Mouse (Mus musculus) spleen, embryonic (tissue): ENCODE results near the gene Paqr7.

ENCODE experiments used
- CTCF ChIA-PET: fragments of 350-600 bp; sonication (Branson Sonifier 250); formaldehyde crosslinking; loops from one replicate; lab custom pipeline; 2022; lab: Charles Lee

The Paqr7 gene

GRCm38 (mm10) chr4:134496595-134497210 lies at the start of gene Paqr7:
Gene Paqr7, plus strand, starts transcription at chr4:134496697.
- CTCF ChIA-PET = interaction anchor here (0.6 to 0.7 kb wide), 3 partner anchors 12 to 304 kb away, joined by 3 to 5 read pairs (median 4); no protein-coding TSS in a partner anchor

GRCm38 (mm10) chr4:134447966-134448365 lies 48.5 kb upstream of the Paqr7 start:
- CTCF ChIA-PET = no interaction called here

DNA sequence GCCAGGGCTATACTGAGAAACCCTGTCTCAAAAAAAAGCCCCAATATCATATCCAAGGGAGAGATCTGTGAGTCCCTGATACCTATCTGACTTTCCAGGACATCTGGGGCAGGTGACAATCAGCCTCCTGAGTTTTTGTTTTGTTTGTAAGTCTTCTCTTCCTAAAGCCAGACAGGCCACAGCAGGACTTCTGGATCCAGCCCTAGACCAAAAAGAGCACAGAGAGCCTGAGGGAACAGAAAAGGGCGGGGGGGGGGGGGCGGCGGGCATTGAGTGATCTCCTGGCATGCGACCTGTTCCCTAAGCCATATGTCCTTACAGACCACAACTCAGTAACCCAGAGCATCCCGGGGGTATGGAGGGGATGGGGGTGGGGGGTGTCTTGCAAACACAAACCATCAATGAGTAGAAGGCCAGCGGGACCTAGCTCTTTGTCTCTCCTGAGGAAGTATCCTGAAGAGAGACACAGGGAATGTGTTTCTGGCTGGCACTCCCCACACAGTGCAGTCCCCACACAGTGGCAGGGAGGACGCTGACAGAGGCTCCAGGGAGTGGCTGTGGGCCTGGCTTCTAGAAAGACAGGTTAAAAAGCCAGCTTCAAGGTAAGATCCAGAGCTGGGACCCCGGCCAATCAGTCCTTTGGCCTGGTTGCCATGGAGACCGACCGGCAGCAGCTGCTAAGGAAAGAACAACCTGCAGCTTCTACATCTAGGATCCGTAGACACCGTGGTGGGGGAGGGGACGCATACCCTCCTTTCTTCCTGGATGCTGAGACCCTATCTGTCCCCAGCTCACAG lies 46.7 kb upstream of the Paqr7 start:
- CTCF ChIA-PET = interaction anchor here (0.6 kb wide), 1 partner anchor 8 kb away, joined by 3 read pairs; no protein-coding TSS in a partner anchor

DNA sequence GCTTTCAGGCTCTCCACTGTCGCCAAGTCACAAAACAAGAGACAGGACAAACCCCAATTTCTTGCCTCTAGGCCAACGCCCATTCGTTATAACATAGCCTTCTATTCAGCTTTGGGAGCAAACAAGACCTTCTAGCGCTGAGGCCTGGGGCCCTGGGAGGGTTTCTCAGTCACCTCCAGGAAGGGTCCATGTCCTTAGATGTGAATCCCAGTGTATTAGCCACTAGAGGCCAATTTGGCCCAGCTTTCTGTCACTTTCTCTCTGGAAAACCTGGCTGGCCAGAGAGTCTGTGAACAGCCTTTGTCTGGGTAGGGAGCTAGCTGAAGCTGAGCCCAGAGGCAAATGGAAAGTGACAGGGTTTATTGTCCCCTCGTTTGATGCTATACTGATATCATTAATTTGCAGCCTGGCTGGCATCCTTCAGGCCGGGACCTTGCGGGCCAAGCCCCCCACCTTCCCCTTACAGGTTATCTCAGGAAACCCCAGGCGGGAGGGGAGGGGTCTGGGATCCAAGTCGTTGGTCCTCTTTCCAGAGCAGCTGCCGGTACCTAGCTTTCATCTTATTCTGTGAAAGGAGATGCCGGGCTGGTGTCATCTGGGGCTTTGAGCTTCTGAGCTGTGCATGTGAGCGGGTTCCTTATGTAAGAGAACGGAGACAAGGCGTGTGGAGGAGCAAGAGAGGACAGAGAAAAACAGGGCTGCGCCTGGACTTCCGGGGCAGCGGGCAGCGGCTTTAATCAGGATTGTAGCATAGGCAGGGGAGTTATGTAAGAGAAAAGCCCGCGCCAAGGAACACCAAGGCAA lies 45.9 kb upstream of the Paqr7 start:
- CTCF ChIA-PET = no interaction called here

DNA sequence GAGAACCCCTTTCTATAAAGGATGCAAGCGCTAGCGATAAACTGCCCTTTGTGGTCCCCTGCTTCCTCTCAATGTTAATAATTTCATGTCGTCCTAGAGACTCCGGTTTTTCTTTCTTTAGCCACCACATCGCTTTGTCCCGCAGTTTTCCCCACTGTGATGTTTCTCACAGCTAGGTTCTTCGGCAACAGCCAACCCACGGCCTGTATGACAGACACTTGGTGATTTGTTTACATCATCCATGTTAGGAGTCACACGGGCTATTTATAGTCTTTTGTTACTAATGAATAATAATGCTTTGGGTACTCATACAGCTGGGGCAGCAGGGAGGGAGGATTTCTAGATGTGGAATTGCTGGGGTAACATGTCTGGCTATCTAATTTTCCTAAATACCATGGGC lies 45.0 kb upstream of the Paqr7 start:
- CTCF ChIA-PET = interaction anchor here (0.5 to 0.6 kb wide), 2 partner anchors 51 to 1857 kb away, joined by 3 read pairs; no protein-coding TSS in a partner anchor

DNA sequence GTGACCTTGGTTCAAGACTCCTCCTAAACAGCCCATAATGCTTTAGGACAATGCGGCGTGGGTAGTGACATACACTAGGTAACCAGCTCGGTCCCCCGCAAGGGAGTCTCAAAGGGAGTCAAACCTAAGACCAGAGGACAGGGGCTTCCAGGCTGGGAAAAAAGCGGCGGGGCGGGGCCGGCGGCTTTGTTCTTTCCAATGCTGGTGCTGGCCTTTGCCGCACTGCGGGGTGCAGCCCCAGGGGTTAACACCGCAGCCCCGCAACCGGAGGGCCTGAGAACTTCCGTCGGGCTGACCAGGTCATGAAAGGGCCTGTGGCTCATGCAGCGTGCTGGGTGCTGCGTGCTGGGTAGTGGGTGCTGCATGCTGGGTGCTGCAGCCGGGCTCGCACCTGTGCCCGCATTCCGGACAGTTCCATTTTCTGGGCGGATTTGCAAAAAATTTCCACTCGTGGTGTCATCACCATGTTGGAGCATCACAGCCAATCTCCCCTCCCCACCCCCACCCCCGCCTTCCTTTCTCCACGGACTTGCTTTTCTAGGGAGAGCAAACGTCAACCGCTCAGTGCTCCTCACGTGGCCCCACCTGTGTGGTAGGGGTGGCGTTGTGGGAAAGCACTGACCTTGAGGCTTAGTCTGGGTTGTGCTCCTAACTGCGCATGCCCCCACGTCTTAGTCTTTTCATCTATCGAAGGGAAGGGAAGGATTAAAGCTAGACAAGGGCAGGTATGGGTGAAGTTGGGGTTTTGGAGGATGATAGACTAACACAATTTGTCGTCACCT lies 42.7 kb upstream of the Paqr7 start:
- CTCF ChIA-PET = no interaction called here

DNA sequence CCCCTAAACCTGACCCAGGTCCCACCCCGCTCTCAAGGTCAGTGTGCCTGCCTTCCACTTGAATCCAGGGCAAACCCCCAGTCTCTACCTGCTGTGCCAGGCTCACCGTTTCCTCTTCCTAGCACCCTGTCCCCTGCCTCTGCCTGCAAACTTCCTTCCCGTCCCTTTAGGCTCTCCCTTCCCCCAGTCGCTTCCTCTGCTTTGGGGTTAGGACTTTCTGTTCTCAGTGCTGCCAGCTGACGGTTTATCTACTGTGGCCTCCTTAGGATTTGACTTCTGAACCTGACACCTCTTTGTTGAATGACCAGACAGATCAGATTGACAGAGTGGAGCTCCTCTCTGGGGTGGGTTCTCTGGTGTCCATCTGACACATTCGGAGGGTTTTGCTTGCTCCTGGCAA lies 41.2 kb upstream of the Paqr7 start:
- CTCF ChIA-PET = no interaction called here

GRCm38 (mm10) chr4:134457130-134457825 lies 39.2 kb upstream of the Paqr7 start:
- CTCF ChIA-PET = no interaction called here

DNA sequence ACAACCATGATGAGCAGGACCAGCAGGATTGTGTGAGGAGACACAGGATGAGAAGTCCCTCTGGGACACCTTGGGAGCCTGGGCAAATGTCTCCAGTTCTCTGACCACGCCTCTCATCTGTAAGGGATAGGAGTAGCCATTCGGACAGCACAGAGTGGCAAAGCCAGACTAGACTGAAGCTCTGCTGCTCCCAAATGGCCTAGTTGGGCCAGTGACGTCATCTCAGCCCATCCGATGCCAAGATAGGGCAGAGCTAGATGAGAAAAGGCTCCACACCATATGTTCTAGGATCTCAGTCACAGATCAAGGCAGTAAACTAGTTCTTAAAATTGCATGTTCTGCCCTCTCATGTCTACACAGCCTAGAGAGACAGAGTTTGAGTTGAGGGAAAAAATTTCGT lies 37.6 kb upstream of the Paqr7 start:
- CTCF ChIA-PET = interaction anchor here (0.6 kb wide), 2 partner anchors 70 to 374 kb away, joined by 3 to 8 read pairs; no protein-coding TSS in a partner anchor

- CTCF ChIA-PET = no interaction called here
These were observed 36.2 kb upstream of the Paqr7 start for GRCm38 (mm10) chr4:134460277-134460676.

GRCm38 (mm10) chr4:134461252-134461651 lies 35.2 kb upstream of the Paqr7 start:
- CTCF ChIA-PET = no interaction called here

GRCm38 (mm10) chr4:134465789-134466188 lies 30.7 kb upstream of the Paqr7 start:
- CTCF ChIA-PET = no interaction called here

GRCm38 (mm10) chr4:134466381-134467262 lies 29.9 kb upstream of the Paqr7 start:
- CTCF ChIA-PET = interaction anchor here (0.6 kb wide), 1 partner anchor 66 kb away, joined by 6 read pairs; no protein-coding TSS in a partner anchor

GRCm38 (mm10) chr4:134467435-134468214 lies 28.9 kb upstream of the Paqr7 start:
- CTCF ChIA-PET = interaction anchor here (0.6 kb wide), 1 partner anchor 67 kb away, joined by 6 read pairs; no protein-coding TSS in a partner anchor

DNA sequence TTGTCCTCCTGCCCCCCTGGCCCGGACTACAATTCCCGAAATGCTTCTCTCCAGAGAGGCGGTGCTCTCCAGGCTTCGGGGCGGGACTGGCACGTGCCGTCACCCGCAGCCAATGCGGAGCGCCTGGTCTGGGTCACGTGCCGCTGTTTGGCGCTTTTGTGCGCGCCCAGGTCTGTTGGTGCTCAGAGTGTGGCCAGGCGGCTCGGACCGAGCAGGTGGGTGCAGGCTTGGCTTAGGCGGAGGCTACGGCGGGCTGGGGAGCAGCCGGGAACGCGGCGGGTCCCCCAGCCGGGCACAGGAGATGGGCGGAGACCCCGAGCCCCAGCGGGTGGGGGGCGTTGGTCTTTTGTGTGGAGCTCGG lies 28.3 kb upstream of the Paqr7 start, which contains the start of gene Stmn1:
Gene Stmn1 (plus strand): TSS at position 106 of the 361 bp plus-strand sequence.
- CTCF ChIA-PET = interaction anchor here (0.7 kb wide), 1 partner anchor 313 kb away, joined by 4 read pairs; no protein-coding TSS in a partner anchor

DNA sequence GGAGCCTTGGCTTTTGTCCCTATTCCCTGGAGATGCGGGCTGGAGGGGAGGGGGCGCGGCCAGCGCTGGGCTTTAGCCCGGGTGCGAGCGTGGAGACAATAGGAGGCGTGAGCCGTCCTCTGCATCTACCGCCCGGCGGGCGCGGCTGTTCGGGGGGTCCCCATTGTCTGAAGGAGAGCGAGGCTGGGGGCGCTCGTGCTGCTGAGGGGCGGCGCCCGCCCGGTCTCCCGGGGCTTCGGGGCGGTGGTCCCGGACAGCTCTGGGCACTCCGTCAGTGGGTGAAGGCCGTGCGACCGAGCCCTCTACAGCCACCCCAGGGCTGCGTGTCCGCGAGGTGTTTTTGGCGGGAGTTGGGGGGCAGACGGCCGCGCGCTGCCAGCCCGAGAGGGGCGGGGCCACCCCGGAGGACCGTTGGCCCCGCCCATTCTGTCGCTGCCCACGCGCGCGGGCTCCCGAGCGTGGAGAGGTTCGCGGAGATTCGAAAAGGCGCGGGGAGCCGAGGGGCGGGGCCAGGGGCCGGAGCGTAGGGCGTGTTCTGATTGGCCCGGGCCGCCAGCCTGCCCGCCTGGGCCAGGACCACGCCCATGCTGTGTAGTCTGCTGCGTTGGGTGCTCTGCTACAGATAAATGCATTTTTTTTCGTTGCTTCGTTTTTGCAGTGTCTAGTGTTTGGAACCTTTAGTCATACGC lies 27.8 kb upstream of the Paqr7 start:
- CTCF ChIA-PET = interaction anchor here (0.7 kb wide), 1 partner anchor 312 kb away, joined by 4 read pairs; no protein-coding TSS in a partner anchor

DNA sequence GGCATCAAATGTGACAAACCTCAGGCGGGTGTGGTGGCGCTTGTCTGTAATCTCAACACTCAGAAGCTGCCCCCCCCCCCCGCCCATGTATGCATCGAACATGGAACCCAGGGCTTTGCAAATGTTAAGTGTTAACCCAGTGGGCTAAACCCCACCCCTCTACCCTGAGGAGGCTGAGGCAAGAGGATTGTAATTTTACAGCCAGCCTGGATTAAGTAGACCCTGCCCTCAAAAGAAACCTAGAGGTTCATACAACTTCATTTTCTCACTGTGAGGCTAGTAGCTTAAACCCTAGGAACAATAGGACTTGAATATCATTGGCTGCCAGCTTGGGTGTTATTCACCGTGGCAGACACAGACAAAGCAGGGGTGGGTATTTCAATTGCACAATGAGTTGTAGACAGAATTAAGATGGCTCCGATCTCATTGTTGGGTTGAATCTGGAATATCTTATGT lies 27.1 kb upstream of the Paqr7 start:
- CTCF ChIA-PET = interaction anchor here (0.6 kb wide), 1 partner anchor 740 kb away, joined by 5 read pairs; no protein-coding TSS in a partner anchor
